Mouse (Mus musculus) effector memory CD4-positive, alpha-beta T cell, adult 5 months (primary cell): ENCODE results near the gene Gm21861. TPM values are rescaled to one million over a fixed set of nuclear protein-coding genes. Genes with fewer than 3 reads are reported as not detected.

Experiments
- polyA plus RNA-seq: library from polyadenylated mRNA; unstranded; fragments of 100-300 nt; shearing (Covaris generic); gene quantifications from one replicate; pipeline ENCODE4 v1.2.1, GENCODE M21; 2017

Gene Gm21861
- not detected for polyA plus RNA-seq

DNA sequence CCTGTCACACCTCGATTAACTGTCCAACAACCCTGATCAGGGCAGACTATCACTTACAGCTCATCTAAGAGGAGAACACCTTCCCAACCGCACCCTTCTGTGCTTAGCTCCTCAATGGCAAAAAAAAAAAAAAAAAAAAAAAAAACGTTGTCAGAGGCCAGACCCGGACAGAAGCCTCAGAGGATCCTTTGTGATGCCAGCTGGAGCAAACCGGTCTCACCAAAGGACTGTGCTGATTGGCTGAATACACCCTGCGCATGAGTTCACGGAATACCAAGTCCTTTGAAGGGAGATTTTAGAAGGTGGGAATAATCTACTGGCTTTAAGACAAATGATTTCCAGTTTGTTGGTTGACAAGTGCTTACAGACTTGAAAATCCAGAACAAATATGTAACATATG, at the start of gene Gm21861:
TSS of gene Gm21861 (minus strand) at position 101 of the 400 bp plus-strand sequence.

